Mouse (Mus musculus): Measurements from ENCODE around the gene Rufy1. TPM values are rescaled to one million over a fixed set of nuclear protein-coding genes. Genes with fewer than 3 reads are reported as not detected.

Rufy1 gene
- total RNA-seq, 2 experiments from 2014 or later, result 10.3 to 13.4 TPM

DNA sequence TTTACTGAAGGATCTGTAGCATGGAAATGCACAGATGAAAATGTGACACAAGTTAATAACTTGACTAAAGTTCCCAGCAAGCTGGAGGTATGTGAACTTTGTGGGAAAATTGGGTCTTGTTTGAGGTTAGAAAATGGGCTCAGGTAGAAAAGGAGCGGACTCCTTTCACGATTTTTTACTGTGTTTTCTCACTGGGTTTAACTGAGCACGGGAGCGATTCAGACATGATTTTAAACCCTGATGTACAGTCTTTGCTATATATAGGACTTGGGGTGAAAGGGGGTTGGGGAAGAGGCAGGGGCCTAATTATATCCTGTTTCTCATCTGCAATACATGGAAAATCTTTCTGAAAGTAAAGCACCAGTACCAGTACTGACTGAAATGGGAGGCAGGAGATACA is 43.2 kb downstream of the Rufy1 start:
- no peak for ATAC-seq (replicated peaks; ENCODE audit: low FRiP score, poor library complexity, severe bottlenecking)

- no peak for ATAC-seq (replicated peaks; ENCODE audit: low FRiP score, poor library complexity, severe bottlenecking)
Observed at GRCm38 (mm10) chr11:50387167-50387679, 43.7 kb downstream of the Rufy1 start.

- no peak for ATAC-seq (replicated peaks; ENCODE audit: low FRiP score, poor library complexity, severe bottlenecking)
Observed at GRCm38 (mm10) chr11:50381311-50381710, 49.6 kb downstream of the Rufy1 start.

- no peak for ATAC-seq (replicated peaks; ENCODE audit: low FRiP score, poor library complexity, severe bottlenecking)
Observed at GRCm38 (mm10) chr11:50379023-50379752, 51.7 kb downstream of the Rufy1 start.

DNA sequence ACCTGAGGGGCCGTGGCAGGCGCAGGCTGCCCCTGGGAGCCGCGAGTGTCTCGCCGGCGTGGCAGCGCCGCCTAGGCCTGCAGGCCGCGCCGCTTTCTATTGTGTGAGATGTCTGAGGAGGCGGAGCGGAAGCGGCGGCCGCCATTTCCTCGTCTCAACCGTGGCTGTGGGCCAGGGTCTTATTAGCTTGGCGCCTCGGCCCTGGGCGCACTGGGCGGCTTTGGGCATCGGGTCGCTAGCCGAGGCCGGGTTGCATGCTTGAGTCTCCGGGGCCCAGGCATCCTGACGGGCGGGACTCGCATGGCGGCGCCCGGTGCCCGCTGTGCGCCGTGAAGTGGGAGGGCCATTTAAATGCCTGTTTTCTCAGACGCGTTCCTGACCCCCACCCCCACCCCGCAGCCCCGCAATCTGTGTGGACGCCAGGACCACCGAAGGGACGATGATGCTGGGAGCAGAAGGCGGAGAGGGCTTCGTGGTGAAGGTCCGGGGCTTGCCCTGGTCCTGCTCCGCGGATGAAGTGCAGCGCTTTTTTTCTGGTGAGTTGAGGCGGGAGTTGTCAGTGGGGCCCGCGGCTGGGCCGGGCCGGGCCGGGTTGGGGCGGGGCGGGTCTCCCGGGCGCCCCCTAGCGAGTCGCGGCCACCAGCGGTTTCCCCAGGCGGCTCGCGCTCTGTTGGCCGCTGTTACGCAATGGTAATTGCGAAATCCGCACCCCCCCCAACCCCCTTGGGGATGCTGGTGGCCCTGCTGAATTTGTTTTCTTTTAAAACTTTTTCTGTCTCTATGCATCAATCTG is 52.8 kb downstream of the Rufy1 start:
- ATAC-seq (replicated peaks; ENCODE audit: low FRiP score, poor library complexity, severe bottlenecking), result peak; percentile 53

GRCm38 (mm10) chr11:50376911-50377891 is 53.7 kb downstream of the Rufy1 start, which contains the start of gene Hnrnph1:
TSS of gene Hnrnph1 (plus strand) at chr11:50376990.
- ATAC-seq (replicated peaks; ENCODE audit: low FRiP score, poor library complexity, severe bottlenecking), result peak; percentile 88

DNA sequence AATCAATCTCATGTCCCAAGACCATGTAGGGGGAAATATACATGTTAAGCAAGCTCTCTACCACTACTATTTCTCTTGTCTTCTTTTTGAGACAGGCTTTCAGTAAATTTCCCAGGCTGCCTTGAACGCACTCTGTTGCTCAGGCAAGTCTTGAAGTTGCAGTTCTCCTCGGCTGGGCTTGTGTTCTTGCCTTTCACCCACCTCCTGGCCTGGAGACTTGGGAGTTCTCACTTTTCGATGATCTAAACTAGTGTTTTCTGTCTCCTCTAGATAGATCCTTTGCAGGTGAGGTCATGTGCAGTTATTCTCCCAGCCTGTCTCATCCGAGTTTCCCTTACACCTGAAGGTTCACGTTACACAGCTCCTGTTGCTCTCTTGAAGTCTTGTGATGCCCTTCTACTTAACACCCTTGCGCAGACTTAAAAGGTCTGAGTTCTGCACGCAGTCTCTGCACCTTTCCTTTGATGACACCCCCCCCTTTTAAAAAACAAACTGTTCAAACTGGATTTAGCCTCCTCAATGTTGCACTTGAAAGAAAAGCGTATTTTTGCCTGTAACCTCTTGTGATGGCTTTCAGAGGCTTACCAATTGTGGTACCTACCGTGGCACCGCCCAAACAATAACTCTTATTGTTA is 54.7 kb downstream of the Rufy1 start:
- ATAC-seq (replicated peaks; ENCODE audit: low FRiP score, poor library complexity, severe bottlenecking), result no peak

DNA sequence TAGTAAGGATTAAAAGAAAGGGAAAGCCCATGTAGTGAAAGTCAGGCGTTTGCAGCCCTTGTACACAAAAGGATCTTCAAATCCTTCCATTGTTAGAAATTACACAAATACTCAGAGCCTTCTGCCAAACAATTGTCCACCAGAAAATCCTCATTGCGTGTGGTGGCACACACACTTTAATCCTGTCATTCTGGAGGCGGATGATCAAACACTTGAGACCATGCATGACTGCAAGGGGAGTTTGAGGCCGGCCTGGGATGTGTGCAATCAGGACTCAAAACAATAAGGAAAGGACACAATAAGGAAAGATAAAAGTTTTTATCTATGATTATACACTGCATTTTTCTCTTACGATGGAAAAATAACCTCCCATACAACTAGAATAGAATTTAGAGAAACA is 55.5 kb downstream of the Rufy1 start:
- no peak for ATAC-seq (replicated peaks; ENCODE audit: low FRiP score, poor library complexity, severe bottlenecking)

DNA sequence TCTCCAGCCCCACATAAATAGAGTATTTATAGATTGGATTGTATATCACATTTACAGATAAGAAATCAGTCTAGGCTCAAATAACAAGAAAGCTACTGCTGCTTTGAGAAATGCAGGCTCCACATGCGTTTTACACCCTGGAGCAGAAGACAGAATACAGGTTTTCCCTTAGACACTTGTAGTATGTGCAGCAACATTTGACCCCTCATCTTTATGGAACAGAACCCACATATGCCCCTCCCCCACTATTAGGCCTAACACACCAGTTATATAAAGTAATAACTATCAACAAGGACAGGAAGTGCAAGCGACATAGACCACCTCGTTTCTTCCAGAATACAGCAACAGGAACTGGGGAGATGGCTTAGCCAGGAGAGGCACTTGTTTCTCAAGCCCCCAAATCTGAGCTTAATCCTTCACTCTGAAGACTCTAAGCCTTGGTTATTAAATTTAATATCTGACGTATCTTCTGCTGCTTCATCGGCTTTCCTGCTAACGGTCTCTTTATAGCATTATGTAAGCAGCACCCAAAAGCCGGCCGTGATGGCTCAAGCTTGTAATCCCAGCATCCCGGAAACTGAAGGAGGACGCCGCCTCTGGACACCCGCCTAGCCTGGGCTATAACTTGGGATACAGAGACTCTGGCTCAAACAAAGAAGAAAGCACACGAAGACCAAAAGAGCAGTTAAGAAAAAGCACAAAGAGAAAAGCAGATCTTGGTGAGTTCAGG is 56.5 kb downstream of the Rufy1 start:
- ATAC-seq (replicated peaks; ENCODE audit: low FRiP score, poor library complexity, severe bottlenecking), result no peak

DNA sequence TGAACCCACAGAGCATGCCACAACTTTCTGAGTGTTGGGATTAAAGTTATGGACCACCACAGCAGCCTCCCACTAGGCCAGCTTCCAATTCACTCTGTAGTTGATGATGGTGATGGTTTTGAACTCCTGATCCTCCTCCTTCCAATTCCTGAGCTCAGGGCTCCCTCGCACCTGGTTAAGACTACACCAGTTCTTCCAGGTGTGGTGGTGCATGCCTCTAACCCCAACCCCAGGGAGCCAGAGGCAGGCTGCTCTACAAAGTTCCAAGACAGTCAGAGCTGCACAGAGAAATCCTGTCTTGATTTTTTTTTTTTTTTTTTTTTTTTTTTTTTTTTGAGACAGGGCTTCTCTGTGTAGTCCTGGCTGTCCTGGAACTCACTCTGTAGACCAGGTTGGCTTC is 57.3 kb downstream of the Rufy1 start:
- no peak for ATAC-seq (replicated peaks; ENCODE audit: low FRiP score, poor library complexity, severe bottlenecking)

DNA sequence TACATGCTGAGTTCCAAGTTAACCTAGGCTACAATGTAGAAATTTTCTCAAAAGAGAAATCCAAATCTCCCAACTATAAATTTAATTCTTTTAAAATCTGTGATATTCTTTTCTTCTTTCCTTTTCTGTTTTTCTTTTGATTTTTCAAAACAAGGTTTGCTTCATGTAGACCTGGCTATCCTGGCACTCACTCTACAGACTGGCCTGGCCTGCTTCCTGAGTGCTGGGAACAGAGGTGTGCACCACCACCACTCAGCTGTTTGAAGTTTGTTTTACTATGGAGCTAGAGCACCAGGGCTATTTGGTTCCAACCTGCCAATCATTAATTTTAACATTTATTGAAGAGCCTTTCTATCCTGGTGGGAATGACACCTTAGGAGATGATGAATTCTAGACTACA is 57.8 kb downstream of the Rufy1 start:
- no peak for ATAC-seq (replicated peaks; ENCODE audit: low FRiP score, poor library complexity, severe bottlenecking)

- no peak for ATAC-seq (replicated peaks; ENCODE audit: low FRiP score, poor library complexity, severe bottlenecking)
Observed at GRCm38 (mm10) chr11:50371911-50372310, 59.0 kb downstream of the Rufy1 start.

DNA sequence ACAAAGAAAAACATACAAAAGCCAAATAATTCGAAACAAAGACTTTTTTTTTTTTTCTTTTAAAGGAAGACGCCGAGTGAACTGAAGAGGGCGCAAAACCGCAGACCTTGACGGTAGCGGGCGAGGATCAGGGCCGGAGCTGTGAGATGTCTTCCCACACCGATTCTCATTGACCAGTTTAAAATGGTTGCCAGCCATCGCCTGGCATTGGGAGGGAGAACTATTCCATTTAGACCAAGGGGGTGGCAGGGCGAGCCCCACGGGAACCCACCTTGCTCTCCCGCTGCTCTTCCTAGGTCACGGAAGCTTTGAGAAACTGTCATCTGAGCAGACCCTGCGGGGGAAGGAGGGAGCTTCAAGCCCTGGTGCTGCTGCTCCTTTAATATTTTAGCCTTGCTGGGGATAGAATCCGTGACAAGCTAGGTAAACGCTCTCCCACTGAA is 59.5 kb downstream of the Rufy1 start:
- peak; percentile 88 for ATAC-seq (replicated peaks; ENCODE audit: low FRiP score, poor library complexity, severe bottlenecking)

GRCm38 (mm10) chr11:50370969-50371368 is 60.0 kb downstream of the Rufy1 start:
- no peak for ATAC-seq (replicated peaks; ENCODE audit: low FRiP score, poor library complexity, severe bottlenecking)

DNA sequence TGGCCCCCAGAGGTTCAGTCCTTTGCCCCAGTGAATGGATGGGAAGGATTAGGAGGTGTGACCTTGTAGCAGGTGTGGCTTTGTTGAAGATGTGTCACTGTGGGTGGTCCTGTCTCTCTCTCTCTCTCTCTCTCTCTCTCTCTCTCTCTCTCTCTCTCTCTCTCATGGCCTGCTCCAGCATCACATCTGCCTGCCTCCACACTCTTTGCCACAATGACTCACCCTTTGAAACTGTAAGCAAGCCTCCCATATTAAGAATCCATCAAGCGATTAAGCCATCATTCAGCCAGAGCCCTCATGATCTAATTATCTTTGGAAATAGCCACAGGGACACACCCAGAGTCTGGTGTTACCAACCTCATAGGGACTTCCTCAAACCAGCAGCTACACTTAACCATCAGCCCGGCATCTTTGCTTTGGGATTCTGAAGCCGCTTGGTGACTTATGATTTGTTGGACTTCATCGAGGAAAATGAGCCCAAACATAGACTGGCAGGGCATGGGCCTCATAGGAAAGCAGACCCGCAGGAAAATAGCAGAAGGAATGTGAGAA is 61.5 kb downstream of the Rufy1 start:
- ATAC-seq (replicated peaks; ENCODE audit: low FRiP score, poor library complexity, severe bottlenecking), result no peak

GRCm38 (mm10) chr11:50367531-50367930 is 63.4 kb downstream of the Rufy1 start:
- ATAC-seq (replicated peaks; ENCODE audit: low FRiP score, poor library complexity, severe bottlenecking), result no peak

DNA sequence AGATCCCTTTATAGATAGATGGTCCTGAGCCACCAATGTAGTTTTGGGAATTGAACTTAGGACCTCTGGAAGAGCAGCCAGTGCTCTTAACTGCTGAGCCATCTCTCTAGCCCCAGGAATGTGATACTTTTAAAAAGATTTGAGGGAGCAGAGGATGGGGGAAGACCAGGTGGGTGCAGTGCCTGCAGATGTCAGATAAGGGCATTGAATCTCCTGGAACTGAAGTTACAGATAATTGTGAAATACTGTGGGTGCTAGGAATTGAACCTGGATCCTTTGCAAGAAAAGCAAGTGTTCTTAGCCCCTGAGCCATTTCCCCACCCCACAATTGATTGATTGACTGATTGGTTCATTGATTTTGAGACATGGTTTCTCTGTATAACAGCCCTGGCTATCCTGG is 65.6 kb downstream of the Rufy1 start:
- ATAC-seq (replicated peaks; ENCODE audit: low FRiP score, poor library complexity, severe bottlenecking), result no peak

GRCm38 (mm10) chr11:50364548-50364947 is 66.4 kb downstream of the Rufy1 start:
- peak; percentile 87 for ATAC-seq (replicated peaks; ENCODE audit: low FRiP score, poor library complexity, severe bottlenecking)

All from erythroid progenitor cell, adult 5-6 weeks (primary cell).